Mouse (Mus musculus): Measurements from ENCODE around the gene Grin3b.

The Grin3b gene

GRCm38 (mm10) chr10:80017361-80017760 is 46.8 kb downstream of the Grin3b start:
- DNase-seq (ENCODE audit: low spot score): no peak

GRCm38 (mm10) chr10:80017771-80018170 is 47.3 kb downstream of the Grin3b start:
- DNase-seq (ENCODE audit: low spot score): no peak

GRCm38 (mm10) chr10:80018739-80019297 is 48.3 kb downstream of the Grin3b start:
- DNase-seq (ENCODE audit: low spot score): no peak

DNA sequence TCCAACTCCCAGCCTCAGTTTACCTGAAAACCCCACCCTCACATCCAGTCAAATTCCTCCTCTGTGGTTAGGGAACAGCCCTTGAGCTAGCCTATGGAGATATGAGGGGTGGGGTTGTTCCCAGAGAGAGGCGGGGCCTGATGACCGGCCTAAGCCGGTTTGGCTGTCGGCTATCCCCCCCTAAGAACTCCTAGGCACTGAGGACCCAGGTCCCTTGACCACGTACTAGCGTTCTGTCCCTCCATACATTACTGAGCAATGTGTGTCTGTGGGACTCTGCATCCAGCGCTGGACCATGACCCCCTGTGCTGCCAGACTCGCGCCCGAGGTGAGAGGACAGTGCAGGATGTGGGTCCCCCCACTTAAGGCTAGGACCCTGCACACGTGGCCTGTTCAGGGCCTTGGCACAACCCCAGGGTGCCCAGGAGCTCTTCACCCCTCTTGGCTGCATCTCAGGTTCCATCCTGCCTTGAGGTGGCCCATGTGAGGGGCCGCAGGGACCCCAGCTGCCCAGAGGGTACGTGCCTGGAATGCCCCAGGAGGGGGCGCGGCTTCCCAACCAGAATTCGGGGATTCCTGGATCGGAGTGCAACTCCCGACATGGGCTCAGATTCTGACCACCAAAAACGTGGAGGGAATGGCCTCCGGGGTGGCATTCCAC is 49.1 kb downstream of the Grin3b start:
- DNase-seq (ENCODE audit: low spot score): no peak

GRCm38 (mm10) chr10:80020191-80020590 is 49.7 kb downstream of the Grin3b start:
- no peak for DNase-seq (ENCODE audit: low spot score)

- DNase-seq (ENCODE audit: low spot score): no peak
Measured at GRCm38 (mm10) chr10:80020603-80021319, 50.2 kb downstream of the Grin3b start.

DNA sequence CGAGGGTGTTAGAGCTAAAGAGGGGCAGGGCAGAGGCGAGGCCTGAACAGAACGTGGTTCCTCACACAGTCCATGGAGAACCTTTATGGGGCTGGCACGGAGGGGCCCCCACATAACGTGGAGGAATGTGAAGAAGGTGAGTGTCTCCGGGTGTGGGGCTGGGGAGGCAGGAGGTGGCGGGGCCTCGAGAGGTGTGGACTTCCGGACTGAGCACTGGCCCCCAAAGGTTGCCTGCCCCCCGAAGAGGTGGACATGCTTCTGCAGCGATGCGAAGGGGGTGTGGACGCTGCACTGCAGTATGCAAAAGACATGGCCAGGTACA is 50.8 kb downstream of the Grin3b start:
- DNase-seq (ENCODE audit: low spot score): no peak

- no peak for DNase-seq (ENCODE audit: low spot score)
Measured at GRCm38 (mm10) chr10:80022164-80022563, 51.6 kb downstream of the Grin3b start.

GRCm38 (mm10) chr10:80022806-80023205 is 52.3 kb downstream of the Grin3b start:
- DNase-seq (ENCODE audit: low spot score): no peak

- no peak for DNase-seq (ENCODE audit: low spot score)
Measured at GRCm38 (mm10) chr10:80023758-80024157, 53.2 kb downstream of the Grin3b start.

DNA sequence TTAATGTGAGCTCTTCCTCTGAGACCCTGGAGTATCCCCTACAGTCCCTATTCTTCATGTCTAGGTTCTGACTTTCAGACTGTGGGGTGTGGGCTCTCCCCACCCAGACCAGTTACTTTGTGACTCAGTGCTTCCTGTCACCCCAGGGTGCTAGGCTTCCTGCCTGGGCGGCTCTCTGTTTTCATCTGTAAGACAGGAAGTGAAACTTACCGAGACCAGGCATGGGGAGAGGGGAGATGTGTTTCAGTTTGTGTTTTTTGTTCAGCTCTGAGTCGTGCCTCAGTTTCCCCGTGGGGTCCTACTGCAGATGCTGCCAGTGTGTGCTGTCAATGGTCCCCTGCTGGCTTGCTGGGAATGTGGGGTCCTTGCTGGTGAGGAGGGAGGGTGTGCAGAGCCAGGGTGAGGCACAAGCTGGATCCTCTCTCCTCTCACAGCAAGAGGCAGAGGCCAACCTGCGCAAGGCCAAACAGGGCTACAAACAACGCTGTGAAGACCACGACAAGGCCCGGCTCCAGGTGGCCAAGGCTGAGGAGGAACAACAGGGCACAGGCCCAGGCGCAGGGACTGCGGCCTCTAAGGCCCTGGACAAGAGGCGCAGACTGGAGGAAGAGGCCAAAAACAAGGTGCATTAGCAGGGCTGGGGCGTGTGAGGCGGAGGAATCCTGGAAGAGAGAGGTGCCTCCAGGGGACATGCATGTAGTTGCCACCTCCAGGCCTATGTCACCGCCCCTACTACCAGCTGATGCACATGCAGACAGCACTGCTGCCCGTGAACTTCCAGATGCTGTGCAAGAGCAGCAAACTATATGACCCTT is 53.9 kb downstream of the Grin3b start:
- DNase-seq (ENCODE audit: low spot score): no peak

GRCm38 (mm10) chr10:80025044-80025347 is 54.5 kb downstream of the Grin3b start:
- DNase-seq (ENCODE audit: low spot score): no peak

GRCm38 (mm10) chr10:80025463-80025862 is 54.9 kb downstream of the Grin3b start:
- no peak for DNase-seq (ENCODE audit: low spot score)

DNA sequence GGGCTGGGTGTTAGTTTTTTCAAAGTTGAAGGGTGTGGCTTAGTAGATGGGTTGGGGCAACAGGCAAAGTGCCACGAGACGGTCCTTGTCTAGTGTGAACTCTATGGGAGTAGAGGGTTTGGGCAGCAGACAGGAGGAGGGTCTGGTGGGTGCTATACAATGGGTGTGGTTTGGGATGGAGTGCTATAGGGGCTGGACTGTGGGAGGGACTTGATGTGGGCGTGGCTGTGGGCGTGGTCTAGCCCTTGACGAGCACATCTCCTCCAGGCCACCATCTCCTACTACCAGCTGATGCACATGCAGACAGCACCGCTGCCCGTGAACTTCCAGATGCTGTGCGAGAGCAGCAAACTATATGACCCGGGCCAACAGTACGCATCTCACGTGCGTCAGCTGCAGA is 55.4 kb downstream of the Grin3b start:
- no peak for DNase-seq (ENCODE audit: low spot score)

All from adipocyte (in vitro differentiated cells).